Mouse (Mus musculus): ENCODE results near the gene Zic2.

DNA sequence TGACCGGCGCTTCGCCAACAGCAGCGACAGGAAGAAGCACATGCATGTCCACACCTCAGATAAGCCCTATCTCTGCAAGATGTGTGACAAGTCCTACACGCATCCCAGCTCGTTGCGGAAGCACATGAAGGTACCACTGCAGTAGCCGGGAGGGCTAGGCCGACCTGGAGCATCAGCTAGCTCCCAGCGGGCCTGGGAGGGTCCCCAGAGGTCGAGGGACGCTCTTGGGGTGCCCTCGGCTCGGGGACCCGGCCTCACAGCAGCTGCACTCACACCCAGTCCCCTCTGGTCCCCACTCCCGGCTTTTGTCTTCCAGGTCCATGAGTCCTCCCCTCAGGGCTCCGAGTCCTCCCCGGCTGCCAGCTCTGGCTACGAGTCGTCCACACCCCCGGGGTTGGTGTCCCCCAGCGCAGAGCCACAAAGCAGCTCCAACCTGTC, 3.4 kb downstream of the Zic2 start:
- TF ChIP-seq CTCF (IDR thresholded peaks at IDR 0.05; ENCODE audit: extremely low read depth, insufficient read depth, insufficient read length, insufficient replicate concordance) = no peak
- no peak for TF ChIP-seq POLR2A (IDR thresholded peaks at IDR 0.05; ENCODE audit: low read depth, low read length)
